Mouse (Mus musculus) G1E-ER4 (cell line): ENCODE data around the gene Arsb. TPM values are rescaled to one million over a fixed set of nuclear protein-coding genes. Genes with fewer than 3 reads are reported as not detected.

Experiments
- GATA1 ChIP-seq: IDR thresholded peaks from one replicate; pipeline ENCODE4 v1.8.0; 2012; ENCODE audit warnings: low read length, inconsistent platforms
- polyA plus RNA-seq: library from polyadenylated mRNA; stranded (reverse); fragments of >175 nt; gene quantifications from 2 replicates; pipeline ENCODE4 v1.2.3, GENCODE M21; 2012

The Arsb gene
- polyA plus RNA-seq, 1 experiment: not detected

DNA sequence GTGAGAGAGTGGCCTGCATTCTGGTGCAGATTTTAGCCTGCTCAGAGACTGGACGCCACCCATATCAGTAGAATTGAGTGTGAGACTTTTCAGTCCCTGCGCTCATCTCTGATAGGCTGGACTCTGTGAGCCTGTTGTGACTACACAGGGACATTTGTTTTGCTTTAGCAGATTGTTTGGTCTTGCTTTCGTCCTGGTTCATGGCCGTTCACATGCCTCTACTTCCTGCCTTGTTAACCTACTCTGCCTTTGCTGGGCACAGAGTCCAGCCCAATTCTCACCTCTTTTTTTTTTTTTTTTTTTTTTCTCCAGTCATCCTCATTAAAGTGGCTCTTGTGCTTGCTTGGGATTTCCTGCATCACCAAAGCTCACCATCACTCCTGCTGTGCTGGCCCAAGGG, 79.2 kb downstream of the Arsb start:
- no peak for TF ChIP-seq GATA1

DNA sequence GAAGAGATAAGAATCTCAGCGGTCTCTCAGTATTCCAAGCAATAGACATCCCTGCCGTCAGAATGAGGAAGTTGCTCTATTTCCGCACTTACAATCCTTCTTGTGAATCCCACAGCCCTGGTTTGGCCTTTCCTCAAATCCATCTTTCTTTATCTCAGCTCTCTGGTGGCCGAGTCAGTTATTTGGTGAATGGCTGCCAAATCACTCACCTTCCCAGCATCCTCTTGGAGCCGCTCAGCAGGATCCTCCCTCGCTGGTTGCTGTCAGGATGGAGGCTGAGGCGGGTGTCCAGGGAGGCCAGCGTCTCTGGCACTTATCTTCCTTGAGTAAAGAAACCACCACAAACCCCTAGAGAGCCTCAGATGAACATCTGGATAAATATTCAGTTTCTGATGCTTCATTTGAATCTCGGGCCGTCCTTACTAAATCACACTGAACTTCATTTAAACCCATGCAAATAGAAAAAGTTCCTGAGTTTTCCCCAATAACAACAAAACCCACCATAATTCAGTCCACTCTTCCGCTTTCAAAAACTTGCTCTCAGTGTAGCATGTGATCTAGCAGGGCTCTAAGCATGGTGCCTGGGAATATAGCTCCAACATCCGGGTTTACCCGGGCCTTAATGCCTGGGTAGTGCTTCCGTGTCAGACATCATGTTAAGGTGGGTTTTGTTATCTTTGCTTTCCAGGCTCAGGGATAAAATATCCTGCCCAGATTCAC, 81.1 kb downstream of the Arsb start:
- TF ChIP-seq GATA1: no peak

DNA sequence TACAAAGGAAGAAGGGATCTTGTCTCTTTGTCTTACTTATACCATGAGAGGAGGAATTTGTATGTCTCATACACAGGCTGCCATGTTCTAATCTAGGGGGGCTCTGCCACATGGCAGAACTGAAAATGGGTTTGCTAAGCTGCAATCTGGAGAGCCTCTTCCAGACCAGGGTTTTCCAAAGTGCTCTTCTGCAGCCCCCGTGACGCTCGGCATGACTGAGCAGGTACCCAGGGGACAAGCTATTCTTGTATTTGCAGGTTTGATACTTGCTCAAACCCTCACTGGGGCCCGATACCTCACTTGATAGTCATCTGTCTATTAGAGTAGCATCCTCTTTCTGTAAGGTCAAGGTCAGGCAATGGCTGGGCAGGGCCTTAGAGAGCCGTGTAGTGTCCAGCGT, 82.3 kb downstream of the Arsb start:
- no peak for TF ChIP-seq GATA1

DNA sequence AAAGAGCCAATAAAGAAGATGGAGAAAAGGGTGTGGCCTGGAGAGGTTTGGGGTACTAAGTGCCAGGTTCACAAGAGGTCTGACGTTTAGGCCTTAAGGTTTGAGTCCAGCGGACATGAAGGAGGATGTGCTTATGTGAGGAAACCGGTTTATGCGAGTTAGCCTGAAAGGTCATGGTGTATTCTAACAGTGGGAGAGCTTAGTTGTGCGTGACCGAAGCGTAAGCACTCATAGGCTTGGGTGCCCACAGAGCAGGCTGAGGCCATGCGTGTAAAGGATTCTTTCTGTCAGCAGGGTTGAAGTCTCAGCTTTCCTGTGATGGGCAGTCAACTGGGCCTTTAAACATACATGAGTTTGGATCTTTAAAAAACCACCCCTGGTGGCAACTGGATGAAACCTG, 82.9 kb downstream of the Arsb start:
- no peak for TF ChIP-seq GATA1

DNA sequence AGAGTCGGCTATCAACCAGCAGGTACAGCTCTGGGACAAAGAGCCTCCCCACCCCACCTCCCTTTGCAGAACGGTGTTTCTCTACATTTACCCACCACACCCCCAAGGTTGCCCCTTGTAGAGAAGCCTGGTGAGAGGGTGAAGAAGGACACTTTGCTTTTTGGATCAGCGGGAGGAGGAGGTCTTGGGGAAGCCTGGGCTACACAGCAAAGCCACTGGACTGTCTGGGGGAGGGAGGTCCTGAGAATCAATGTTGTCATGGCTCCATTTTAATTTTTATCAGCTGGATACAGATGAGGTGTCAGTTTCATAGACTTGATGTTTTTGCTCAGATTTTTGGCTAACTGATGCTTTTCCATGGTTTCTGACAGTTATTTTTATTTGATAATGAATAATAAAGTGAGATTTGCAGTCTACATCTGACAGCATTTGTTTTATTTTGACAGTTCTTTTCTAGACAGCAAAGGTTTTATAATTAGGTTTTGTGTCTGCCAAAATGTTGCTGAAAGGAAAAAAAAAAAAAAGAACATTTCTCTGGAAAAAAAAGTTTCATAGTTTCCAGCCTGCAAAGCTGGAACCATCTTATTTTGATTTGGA, 83.6 kb downstream of the Arsb start:
- TF ChIP-seq GATA1: no peak

DNA sequence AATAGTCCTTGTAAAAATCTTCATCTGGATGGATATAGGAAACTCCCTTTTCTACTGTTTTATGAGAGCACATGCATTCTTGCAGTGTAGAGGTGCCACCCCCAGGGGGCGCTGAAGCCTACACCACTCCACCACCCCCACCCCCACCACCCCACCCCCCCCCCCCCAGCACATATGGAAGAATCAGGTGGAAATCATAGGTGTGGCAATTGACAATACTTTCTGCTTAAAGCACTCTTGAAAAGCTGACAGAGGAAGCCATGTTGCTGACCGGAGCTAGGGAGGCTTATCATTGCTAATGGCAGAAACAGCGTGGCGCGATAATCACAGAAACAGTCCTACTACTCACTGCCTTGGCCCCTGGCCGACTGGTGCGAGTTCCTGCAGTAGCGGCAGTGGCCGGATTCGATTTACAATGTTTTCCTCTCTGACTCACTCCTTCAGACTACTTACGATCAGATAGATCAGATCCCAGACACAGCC, 84.3 kb downstream of the Arsb start:
- no peak for TF ChIP-seq GATA1

DNA sequence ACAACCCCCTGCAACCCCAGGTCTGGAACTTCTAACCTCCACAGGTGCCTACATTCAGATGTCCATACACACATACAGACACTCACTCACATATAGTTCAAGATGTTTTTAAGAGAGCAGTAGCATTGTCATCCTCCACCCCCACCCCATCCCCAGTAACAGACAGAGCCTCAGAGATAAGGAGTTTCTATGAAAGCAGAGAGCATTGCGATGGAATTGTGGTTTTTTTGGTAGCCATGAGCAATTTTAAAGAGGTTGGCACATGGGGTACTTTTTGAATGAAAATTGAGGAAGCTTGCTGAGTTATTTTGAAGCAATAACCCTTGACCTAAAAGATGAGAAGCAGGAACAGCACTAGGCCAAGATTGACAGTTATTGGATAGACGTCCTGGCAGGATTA, 89.8 kb downstream of the Arsb start:
- no peak for TF ChIP-seq GATA1

DNA sequence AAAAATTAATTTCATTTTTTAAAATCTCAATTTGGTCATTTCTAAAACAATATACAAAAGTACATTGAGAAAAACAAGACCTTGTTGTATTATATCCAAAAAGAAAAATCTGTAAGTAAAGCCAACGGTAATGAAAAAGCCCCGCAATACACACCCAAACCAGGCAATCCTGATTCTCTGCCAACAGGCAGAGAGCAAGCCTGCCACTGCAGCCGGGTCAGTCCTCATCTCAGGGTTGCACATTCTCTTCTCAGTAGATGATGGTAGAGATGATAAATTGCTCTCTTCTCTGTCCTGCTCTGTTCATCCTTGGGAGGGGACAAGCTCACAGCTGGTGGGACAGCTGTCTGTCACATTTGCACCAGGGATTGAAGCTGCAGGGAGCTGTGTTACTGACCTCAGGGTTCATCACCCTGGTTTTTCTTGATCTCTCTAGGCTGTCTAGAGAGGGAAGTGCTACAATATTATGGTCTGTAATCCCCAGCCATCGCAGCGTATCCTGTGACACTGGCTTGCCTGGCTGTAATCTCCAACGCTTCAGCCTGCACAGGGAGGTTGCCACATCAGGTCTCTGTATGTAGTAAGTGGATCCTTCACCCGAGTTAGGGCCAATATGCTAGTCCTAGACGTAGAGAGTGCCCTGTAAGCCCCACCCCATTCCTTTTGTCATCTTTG, 92.8 kb downstream of the Arsb start:
- no peak for TF ChIP-seq GATA1

DNA sequence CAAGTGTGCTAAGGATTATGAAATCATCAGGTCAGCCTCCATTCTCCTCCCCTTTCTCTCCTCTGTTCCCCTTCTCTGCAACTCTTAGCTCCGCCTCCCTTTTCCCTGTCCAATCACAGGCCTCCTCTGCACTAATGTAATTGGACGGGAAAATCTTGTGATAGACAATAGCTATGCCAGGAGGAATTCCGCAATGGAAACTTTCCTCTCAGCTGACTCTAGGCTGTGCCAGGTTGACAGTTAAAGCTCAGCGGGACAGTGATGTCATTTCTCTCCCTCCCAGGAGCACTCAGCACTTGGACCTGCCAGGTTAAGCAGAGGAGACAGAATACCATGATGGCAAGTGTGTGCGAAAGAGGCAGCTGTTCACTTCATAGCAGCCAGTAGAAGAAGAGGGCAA, 95.2 kb downstream of the Arsb start:
- TF ChIP-seq GATA1: no peak

DNA sequence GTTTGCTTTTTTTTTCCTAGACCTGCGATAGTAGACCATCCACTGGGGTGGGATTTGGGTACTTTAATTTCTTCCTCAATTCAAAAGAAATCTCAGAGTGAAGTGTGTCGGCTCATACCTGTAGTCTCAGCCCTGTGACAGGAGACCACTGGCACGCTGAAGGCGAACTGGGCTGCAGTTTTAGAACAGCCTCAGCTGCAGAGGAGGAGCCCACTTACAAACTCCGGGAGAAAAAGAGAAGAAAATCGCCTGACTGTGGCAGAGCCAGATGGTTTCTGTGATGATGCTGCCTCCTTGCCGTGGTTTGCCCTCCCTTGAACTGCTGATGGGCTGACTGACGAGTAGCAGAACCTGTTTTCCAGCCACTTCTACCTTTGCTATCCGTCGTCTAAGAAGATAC, 100.3 kb downstream of the Arsb start:
- no peak for TF ChIP-seq GATA1

DNA sequence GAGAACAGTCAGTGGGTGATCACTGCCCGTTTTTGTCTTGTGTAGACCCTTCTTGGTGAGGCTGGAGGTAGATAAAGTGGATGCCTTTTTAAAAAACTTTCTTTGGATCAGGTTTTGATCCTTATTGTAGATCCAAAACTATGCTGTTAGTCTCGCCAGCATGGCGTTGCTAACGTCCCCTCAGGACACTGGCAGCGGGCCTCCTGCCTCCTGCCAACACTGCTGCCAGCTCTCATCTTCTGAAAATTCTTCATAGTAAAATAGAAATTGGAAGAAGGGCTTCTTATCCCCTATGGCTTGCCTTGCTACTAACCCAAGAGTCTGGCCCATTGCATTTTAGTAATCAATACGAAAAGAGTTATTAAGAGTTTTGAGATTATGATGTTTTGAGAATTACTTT, 101.2 kb downstream of the Arsb start:
- TF ChIP-seq GATA1: no peak

DNA sequence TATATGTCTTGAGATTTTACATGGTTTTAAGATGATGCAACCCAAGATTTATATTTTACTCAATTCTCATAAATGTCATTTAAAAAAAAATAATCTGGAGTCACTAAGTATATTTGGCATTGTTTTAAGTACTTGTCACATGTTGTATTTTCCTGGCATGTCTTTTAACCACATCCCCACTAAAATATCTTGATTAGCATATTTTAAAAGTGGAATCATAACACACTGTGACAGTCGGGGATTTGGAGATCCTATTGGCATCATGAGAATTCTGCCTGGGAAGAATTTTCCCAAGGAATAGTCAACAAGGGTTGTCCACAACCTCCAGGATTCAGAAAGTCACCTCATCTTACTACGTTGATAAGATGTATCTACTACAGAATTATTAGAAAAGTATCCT, 106.5 kb downstream of the Arsb start:
- no peak for TF ChIP-seq GATA1

DNA sequence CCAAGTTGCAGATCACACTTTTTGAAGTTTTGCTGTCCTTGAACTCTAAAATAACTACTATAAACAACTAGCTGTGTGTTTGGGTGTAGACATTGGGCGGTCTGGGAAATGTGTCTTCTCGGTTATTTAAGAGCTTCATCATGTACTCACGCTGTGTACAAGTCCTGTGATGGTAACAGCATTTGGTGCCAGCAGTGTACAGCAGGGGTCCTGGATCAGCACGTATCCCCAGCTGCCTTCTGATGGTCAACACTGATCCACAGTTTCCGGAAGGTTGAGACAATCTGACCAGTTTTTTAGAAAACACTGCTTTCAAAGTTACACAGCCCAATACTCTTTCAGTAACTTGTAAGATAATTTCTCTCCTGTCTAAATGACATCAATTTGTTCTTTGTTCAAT, 108.0 kb downstream of the Arsb start:
- TF ChIP-seq GATA1: no peak

DNA sequence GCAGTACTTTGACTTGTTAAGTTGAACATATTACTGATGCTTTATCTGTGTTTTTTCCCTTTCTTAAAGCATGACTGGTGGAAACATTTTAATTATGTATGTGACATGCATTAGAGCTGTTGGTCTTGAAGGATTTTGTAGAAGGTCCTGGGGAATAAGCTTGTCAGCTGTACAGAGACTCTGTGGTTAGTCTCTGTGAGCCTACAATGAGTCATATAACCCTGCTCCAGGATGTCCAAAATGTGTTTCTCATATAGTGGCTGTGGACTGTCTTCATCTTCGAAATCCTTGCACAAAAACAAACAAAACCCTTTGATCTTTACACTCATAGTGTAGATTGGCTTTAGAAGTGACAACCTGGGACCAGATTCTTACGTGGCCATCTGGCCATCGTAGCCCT, 110.7 kb downstream of the Arsb start:
- no peak for TF ChIP-seq GATA1

DNA sequence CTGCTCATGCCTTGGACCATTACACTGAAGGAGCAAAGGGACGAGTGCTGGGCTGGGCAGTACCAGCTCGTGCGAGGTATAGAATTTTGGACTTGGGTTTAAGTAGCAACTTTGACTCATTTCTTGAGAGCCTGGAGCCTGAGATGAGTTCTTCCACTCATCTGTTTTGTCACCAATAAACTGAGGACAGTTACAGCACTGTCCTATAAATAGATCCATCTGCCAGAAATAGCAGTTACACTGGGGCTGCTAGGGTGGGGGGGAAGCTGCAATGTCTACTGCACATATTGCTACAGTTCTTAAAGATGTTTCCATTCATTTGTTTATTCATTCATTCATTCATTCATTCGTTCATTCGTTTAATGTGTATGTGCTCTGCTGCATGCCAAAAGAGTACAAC, 115.6 kb downstream of the Arsb start:
- no peak for TF ChIP-seq GATA1

DNA sequence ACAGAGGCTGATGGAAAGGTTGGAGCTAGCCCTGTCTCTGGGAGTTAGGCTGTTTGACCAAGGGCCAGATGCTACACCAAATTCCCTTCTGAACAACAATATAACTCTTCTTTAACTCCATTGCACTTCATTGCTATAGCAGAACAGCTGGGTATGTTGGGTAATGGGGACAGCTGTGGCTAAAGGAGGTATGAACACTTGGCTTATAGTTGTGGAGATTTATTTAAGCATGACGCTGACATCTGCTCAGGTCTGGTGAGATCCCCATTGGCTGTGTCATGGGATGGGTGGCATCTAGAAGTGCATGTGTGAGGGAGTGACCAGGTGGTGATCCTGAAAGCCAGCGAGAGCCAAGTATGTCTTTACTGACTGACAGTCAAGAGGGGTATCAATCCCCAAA, 116.8 kb downstream of the Arsb start:
- TF ChIP-seq GATA1: no peak

DNA sequence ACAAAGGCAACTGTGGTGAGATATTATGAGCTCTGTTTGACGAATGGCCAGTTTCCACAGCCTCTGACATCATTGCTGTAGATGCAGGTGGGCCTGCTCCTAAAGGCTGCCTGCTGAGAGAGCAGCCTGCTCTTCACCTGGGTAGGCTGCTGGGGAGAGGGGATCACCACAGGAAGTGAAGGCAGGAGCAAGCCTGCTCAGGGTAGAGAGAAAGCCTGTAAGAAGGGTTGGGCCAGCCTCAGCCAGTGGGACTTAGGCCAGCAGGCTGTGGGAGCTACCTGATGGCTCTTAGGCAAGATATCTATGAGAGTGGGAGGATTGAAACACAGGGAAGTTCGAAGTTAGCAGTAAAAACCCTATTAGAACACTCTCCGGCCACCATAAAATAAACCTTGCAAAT, 117.5 kb downstream of the Arsb start:
- TF ChIP-seq GATA1: no peak

DNA sequence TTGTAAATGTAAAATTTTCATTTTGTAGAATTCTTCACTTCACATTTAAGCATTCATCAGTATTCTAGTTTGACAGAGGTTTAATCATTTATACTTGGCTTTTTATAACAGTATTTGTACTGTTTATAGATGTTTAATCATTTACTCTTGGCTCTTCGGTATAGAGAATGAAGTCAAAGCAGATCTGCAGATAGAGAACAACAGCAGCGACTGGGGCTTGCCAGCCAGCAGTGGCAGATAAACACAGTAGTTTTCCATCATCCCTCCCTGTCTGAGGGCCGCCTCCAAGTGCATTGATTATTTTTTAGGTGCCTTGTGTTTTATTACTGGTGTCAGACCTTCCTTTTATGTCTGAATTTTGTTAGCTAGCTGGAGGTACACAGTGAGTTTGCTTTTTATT, 118.6 kb downstream of the Arsb start:
- no peak for TF ChIP-seq GATA1
